Mouse (Mus musculus): ENCODE measurements around the gene 0610012G03Rik. TPM values are rescaled to one million over a fixed set of nuclear protein-coding genes. Genes with fewer than 3 reads are reported as not detected.

0610012G03Rik gene
- total RNA-seq, 2 experiments from 2014 or later, result 37.6 to 42.1 TPM

DNA sequence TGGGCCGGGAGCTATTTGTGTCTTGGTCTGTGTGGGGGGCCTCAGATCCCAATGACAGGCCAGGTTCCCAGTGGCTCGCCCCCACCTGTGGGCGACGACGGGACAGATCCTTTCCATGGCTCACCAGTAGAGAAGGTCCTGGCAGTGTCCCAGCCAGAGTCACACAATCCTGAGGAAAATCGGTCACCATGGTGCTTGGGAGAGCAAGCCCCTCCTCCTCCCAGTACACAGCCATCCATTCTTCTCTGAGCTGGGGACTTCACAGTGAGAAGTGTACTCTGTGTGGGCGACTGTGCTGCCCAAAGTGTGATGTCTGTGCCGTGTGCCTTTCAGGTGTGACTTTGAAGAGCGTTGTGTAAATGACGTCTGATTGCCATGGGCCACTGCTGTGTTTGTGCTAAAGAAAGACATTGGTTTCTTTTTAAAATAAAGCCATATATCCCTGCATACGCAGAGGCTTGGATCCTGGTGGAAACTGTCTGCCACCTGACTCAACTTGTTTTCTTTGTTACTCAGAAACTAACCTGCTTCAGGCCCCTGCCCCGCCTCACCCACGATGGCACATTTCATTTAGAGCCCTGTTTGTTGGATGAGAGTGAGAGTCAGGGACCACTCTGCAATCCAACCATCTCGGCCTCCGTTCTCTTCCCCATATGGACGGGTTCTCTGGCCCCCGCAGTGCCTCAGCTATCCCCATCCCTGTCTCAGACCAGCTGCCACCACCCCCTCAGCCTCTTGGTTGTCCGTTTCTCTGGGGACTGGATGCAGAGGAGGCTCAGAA, 49.6 kb downstream of the 0610012G03Rik start:
- Histone ChIP-seq H3K4me3 (no peak overlapping the region), H3K27ac (peak overlapping the region; percentile 88)
- peak; percentile 74 to 83 for DNase-seq (ENCODE audit: low spot score in 2 of 2)
- no peak for TF ChIP-seq CTCF (conservative IDR thresholded peaks at IDR 0.05)

Small RNA genes lying within 50 kb of the gene (microRNA-seq; reads per million reads assigned to microRNA genes)
- gene Gm26269, result 0 reads per million in 2 experiments

Other genes starting within 250 kb of the 0610012G03Rik start
- gene Meltf, start 69.7 kb downstream of the 0610012G03Rik start, total RNA-seq (2021), result under 1 TPM; 0.20 to 0.29 TPM
- 10 to 100 TPM; 11.9 to 15.6 TPM for gene Pigz, start 14.6 kb downstream of the 0610012G03Rik start, total RNA-seq (2021)
- gene Ncbp2, start within 50 bp of the 0610012G03Rik start, total RNA-seq (2021), result 10 to 100 TPM; 49.5 to 52.3 TPM
- gene Senp5, start 54.8 kb upstream of the 0610012G03Rik start, total RNA-seq (2021), result 10 to 100 TPM; 37.5 to 37.6 TPM
- 10 to 100 TPM; 29.2 to 29.7 TPM for gene Pak2, start 130.8 kb upstream of the 0610012G03Rik start, total RNA-seq (2021)
- 10 to 100 TPM; 24.2 to 27.3 TPM for gene Pigx, start 151.2 kb upstream of the 0610012G03Rik start, total RNA-seq (2021)
- gene Cep19, start 151.3 kb upstream of the 0610012G03Rik start, total RNA-seq (2021), result 10 to 100 TPM; 62.8 to 65.5 TPM
- gene Nrros, start 217.1 kb upstream of the 0610012G03Rik start, total RNA-seq (2021), result 10 to 100 TPM; 11.2 to 11.6 TPM
- not detected for gene Bex6, start 231.3 kb upstream of the 0610012G03Rik start, total RNA-seq (2021)